Mouse (Mus musculus): ENCODE results near the gene Slc5a11. TPM values are rescaled to one million over a fixed set of nuclear protein-coding genes. Genes with fewer than 3 reads are reported as not detected.

Gene Slc5a11
- polyA plus RNA-seq, 1 experiment from 2014 or later, result 0.40 TPM

DNA sequence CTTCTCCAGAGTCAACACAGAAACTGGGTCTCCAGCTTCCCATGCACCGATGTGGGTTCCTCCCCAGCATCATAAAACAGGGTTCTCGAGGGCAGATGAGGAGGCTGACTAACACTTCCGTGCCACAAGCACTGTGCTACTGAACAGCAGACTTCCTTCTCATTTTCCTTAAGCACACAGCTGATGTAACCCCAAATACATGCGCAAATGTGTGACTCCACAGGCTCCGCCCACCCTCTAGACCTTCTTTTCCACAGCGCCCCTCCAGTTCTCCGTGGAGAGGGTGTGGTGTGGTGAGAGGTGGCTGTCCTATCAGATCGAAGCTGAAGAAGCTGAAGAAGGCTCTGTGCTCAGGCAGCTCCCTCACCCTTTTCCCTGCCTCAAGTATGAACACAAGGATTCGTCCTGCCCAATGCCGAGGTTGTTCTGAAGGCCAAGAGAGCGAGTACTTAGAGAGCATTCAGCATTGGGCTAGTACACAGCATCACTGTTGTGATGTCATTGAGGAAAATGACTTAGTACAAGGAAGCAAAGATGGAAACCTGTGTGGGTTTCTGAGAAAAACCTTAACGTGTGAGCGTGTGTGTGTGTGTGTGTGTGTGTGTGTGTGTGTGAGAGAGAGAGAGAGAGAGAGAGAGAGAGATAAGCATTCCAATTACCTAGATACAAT is 108.0 kb downstream of the Slc5a11 start:
- ATAC-seq (ENCODE audit: low FRiP score), result no peak
- no peak overlapping the region for H3K4me3 ChIP-seq (replicated peaks)
- H3K9ac ChIP-seq (replicated peaks), result no peak overlapping the region
- H3K27ac ChIP-seq (replicated peaks), result no peak overlapping the region
- peaks cover 53% of the 10 kb centered on the region for H3K36me3 ChIP-seq
- H3K9me3 ChIP-seq (replicated peaks), result no peaks in the 10 kb centered on the region
- no peaks in the 10 kb centered on the region for H3K27me3 ChIP-seq (replicated peaks)
- H3K4me2 ChIP-seq, result no peak overlapping the region
- no peaks in the 10 kb centered on the region for H3K4me1 ChIP-seq
- WGBS, result 90% methylated on average over 13 of the region's 13 CpGs

Other genes with a start within 250 kb of the Slc5a11 start
- gene Rbbp6, start 249.1 kb upstream of the Slc5a11 start, polyA plus RNA-seq (2015; fragmentation: Nextera tagmentation; extraction: Ambion mirVana), result 23.2 and 25.4 TPM in 2 replicates
- 51.6 and 53.7 TPM in 2 replicates for gene Tnrc6a, start 90.9 kb upstream of the Slc5a11 start, polyA plus RNA-seq (2015; fragmentation: Nextera tagmentation; extraction: Ambion mirVana)
- 94.8 and 104 TPM in 2 replicates for gene Lcmt1, start 155.0 kb downstream of the Slc5a11 start, polyA plus RNA-seq (2015; fragmentation: Nextera tagmentation; extraction: Ambion mirVana)
- 8.7 and 12.8 TPM in 2 replicates for gene Arhgap17, start 155.1 kb downstream of the Slc5a11 start, polyA plus RNA-seq (2015; fragmentation: Nextera tagmentation; extraction: Ambion mirVana)
- gene Aqp8, start 247.5 kb downstream of the Slc5a11 start, polyA plus RNA-seq (2015; fragmentation: Nextera tagmentation; extraction: Ambion mirVana), result 0.15 TPM in 1 of 2 replicates, not detected in the other

All from neural tube, embryonic 15.5 days (tissue).